Mouse (Mus musculus) activated CD4-positive, CD25-positive, alpha-beta regulatory T cell, adult 4 months (primary cell): Measurements from ENCODE around the gene Nf2. TPM values are rescaled to one million over a fixed set of nuclear protein-coding genes. Genes with fewer than 3 reads are reported as not detected.
A peak's percentile ranks its signal among the peaks of the same experiment; 100 is the strongest.

Source experiments
- ATAC-seq: one replicate; pipeline ENCODE4 v1.8.0; 2017
- polyA plus RNA-seq, 2 experiments: library from polyadenylated mRNA; unstranded; fragments of 100-300 nt; shearing (Covaris generic); gene quantifications; one replicate each; pipeline ENCODE4 v1.2.1; 2017

Nf2 gene
- 10 to 100 TPM; 14.1 to 19.1 TPM for polyA plus RNA-seq

- ATAC-seq: peak; percentile 91
These were observed at the start of gene Nf2 for GRCm38 (mm10) chr11:4849258-4849943. Gene Nf2, minus strand, starts transcription at chr11:4849536.

GRCm38 (mm10) chr11:4894848-4895816, 45.8 kb upstream of the Nf2 start, which contains the start of gene Thoc5:
Gene Thoc5, plus strand, starts transcription at chr11:4895320.
- peak; percentile 98 for ATAC-seq

- no peak for ATAC-seq
These were observed 37.7 kb upstream of the Nf2 start for GRCm38 (mm10) chr11:4886987-4887386.

GRCm38 (mm10) chr11:4885385-4885903, 36.1 kb upstream of the Nf2 start:
- ATAC-seq: no peak

GRCm38 (mm10) chr11:4882892-4883627, 33.7 kb upstream of the Nf2 start:
- no peak for ATAC-seq

- ATAC-seq: no peak
These were observed 31.8 kb upstream of the Nf2 start for GRCm38 (mm10) chr11:4881087-4881486.

GRCm38 (mm10) chr11:4874551-4874950, 25.2 kb upstream of the Nf2 start:
- ATAC-seq: no peak

- ATAC-seq: peak; percentile 99
These were observed 24.6 kb upstream of the Nf2 start, which contains the start of gene Nipsnap1 for GRCm38 (mm10) chr11:4873755-4874475. Gene Nipsnap1, plus strand, starts transcription at chr11:4873951.

GRCm38 (mm10) chr11:4865645-4866251, 16.4 kb upstream of the Nf2 start:
- ATAC-seq: no peak

GRCm38 (mm10) chr11:4862730-4863129, 13.4 kb upstream of the Nf2 start:
- no peak for ATAC-seq

GRCm38 (mm10) chr11:4861816-4862604, 12.7 kb upstream of the Nf2 start:
- no peak for ATAC-seq

GRCm38 (mm10) chr11:4860986-4861385, 11.7 kb upstream of the Nf2 start:
- no peak for ATAC-seq

- no peak for ATAC-seq
These were observed 9.1 kb upstream of the Nf2 start for GRCm38 (mm10) chr11:4858416-4858815.

GRCm38 (mm10) chr11:4854181-4854580, 4.8 kb upstream of the Nf2 start:
- no peak for ATAC-seq

GRCm38 (mm10) chr11:4853021-4853420, 3.7 kb upstream of the Nf2 start:
- no peak for ATAC-seq

- ATAC-seq: no peak
These were observed 1.1 kb upstream of the Nf2 start for GRCm38 (mm10) chr11:4850404-4850803.

GRCm38 (mm10) chr11:4848483-4849248, 670 bp downstream of the Nf2 start:
- peak; percentile 25 for ATAC-seq

GRCm38 (mm10) chr11:4840942-4841526, 8.3 kb downstream of the Nf2 start:
- no peak for ATAC-seq

GRCm38 (mm10) chr11:4838235-4838634, 11.1 kb downstream of the Nf2 start:
- ATAC-seq: no peak
